Mouse (Mus musculus) heart, embryonic 14.5 days (tissue): Measurements from ENCODE around the gene Arl4d. TPM values are rescaled to one million over a fixed set of nuclear protein-coding genes. Genes with fewer than 3 reads are reported as not detected.
"Not testable (repeated sequence)": the region's sequence is repeated elsewhere in the genome, so short reads cannot be mapped to it uniquely, and the experiment has no call there.

ENCODE experiments used
- ATAC-seq: fragments of 200-750 bp; cut with Nextera tagmentation; 2 replicates; pipeline ENCODE4 v1.8.0; 2017; ENCODE audit warnings: low read depth, moderate TSS enrichment; ENCODE audit not compliant: insufficient number of reproducible peaks, insufficient read depth, low FRiP score
- H3K27ac ChIP-seq, 2 experiments: fragments of 200-500 bp in 1 of 2; fragments of 300-500 bp in 1 of 2; sonication (generic) in 1 of 2; replicated peaks in 1 of 2; 2 replicates each; pipeline ENCODE4 v1.5.1; 2012 to 2014; ENCODE audit warnings: low read depth in 2 of 2, low read length in 2 of 2, control low read depth in 1 of 2, mild to moderate bottlenecking in 1 of 2, mixed read lengths in 1 of 2; ENCODE audit not compliant: control insufficient read depth in 1 of 2, insufficient read depth in 1 of 2
- H3K27me3 ChIP-seq: fragments of 300-500 bp; sonication (generic); 2 replicates; pipeline ENCODE4 v1.6.1; 2014; ENCODE audit warnings: mild to moderate bottlenecking, low read length, control low read depth; ENCODE audit not compliant: control insufficient read depth, insufficient read depth
- H3K36me3 ChIP-seq: fragments of 300-500 bp; sonication (generic); 2 replicates; pipeline ENCODE4 v1.6.1; 2014; ENCODE audit warnings: mild to moderate bottlenecking, control low read depth, low read length, mixed read lengths; ENCODE audit not compliant: control insufficient read depth, insufficient read depth
- H3K4me1 ChIP-seq, 2 experiments: fragments of 200-500 bp in 1 of 2; fragments of 300-500 bp in 1 of 2; sonication (generic) in 1 of 2; 2 replicates each; pipeline ENCODE4 v1.6.1; 2012 to 2014; ENCODE audit warnings: low read length in 2 of 2, control low read depth in 1 of 2, mixed read lengths in 1 of 2; ENCODE audit not compliant: control insufficient read depth in 2 of 2, insufficient read depth in 2 of 2
- H3K4me2 ChIP-seq: fragments of 300-500 bp; sonication (generic); 2 replicates; pipeline ENCODE4 v1.6.1; 2014; ENCODE audit warnings: mild to moderate bottlenecking, low read length
- H3K4me3 ChIP-seq, 2 experiments: fragments of 200-500 bp in 1 of 2; fragments of 300-500 bp in 1 of 2; sonication (generic) in 1 of 2; 2 replicates each; pipeline ENCODE4 v1.5.1; 2012 to 2014; ENCODE audit warnings: low read length in 2 of 2, mild to moderate bottlenecking in 2 of 2, control low read depth in 1 of 2, low read depth in 1 of 2, moderate library complexity in 1 of 2; ENCODE audit not compliant: control insufficient read depth in 1 of 2, insufficient read depth in 1 of 2
- H3K9ac ChIP-seq: fragments of 300-500 bp; sonication (generic); 2 replicates; pipeline ENCODE4 v1.6.1; 2014; ENCODE audit warnings: mild to moderate bottlenecking, low read length
- H3K9me3 ChIP-seq: fragments of 300-500 bp; sonication (generic); 2 replicates; pipeline ENCODE4 v1.6.1; 2016; ENCODE audit warnings: low read length, control low read depth; ENCODE audit not compliant: control insufficient read depth
- WGBS: fragments of 180-500 bp; shearing (Covaris S2); extraction: QIAGEN DNeasy Blood & Tissue Kit; methylation state at CpG from one replicate; pipeline ENCODE4 v1.1.7; 2014; 5-methylcytosine and 5-hydroxymethylcytosine counted together
- polyA plus RNA-seq: library from polyadenylated mRNA; unstranded; fragments of >200 nt; fragmentation: Nextera tagmentation; extraction: Ambion mirVana; gene quantifications from 2 replicates; pipeline ENCODE4 v1.2.1, GENCODE M21; 2014

Gene Arl4d
- polyA plus RNA-seq, 1 experiment from 2014 or later = 6.7 TPM

- peak within 1 kb of the TSS; percentile 75 for H3K4me2 ChIP-seq
- H3K9ac ChIP-seq = peak within 1 kb of the TSS; percentile 86
- peak within 1 kb of the TSS; percentile 99 to 100 for H3K27ac ChIP-seq
- no peaks in the 10 kb centered on the region for H3K27me3 ChIP-seq
- peak within 1 kb of the TSS; percentile 59 to 79 for H3K4me3 ChIP-seq
- H3K36me3 ChIP-seq = peaks cover 14% of the 10 kb centered on the region
- peaks cover 0 to 5% of the 10 kb centered on the region in 2 experiments; a peak in 1 of 4 replicates for H3K4me1 ChIP-seq
- no peaks in the 10 kb centered on the region for H3K9me3 ChIP-seq
- under 1% methylated on average over 31 of the region's 34 CpGs for WGBS
- ATAC-seq = peak; percentile 87
These were observed 38.1 kb upstream of the Arl4d start, which contains the start of gene Rdm1 for GRCm38 (mm10) chr11:101626995-101627856. Gene Rdm1 (plus strand): TSS chr11:101627195.

- Histone ChIP-seq H3K27me3 (no peaks in the 10 kb centered on the region), H3K4me2 (peak overlapping the region; percentile 75), H3K4me1 (peaks cover 0 to 5% of the 10 kb centered on the region in 2 experiments; a peak in 1 of 4 replicates), H3K36me3 (peaks cover 14% of the 10 kb centered on the region), H3K9me3 (no peaks in the 10 kb centered on the region), H3K4me3 (peak overlapping the region; percentile 59 to 79), H3K27ac (peak overlapping the region; percentile 90 to 99), H3K9ac (peak overlapping the region; percentile 86)
- under 1% methylated on average over 33 of the region's 33 CpGs for WGBS
- peak; percentile 46 for ATAC-seq
These were observed 37.3 kb upstream of the Arl4d start for GRCm38 (mm10) chr11:101627857-101628559.

GRCm38 (mm10) chr11:101628733-101629417 lies 36.5 kb upstream of the Arl4d start:
- not testable (repeated sequence) for H3K27me3 ChIP-seq, H3K9me3 ChIP-seq, H3K4me1 ChIP-seq, ATAC-seq
- H3K4me2 ChIP-seq = peak overlapping the region; percentile 75
- H3K36me3 ChIP-seq = peaks cover 20% of the 10 kb centered on the region
- H3K4me3 ChIP-seq = peak overlapping the region in 1 of 2 experiments; percentile 59; a peak in 1 of 4 replicates
- peak overlapping the region in 1 of 2 experiments; percentile 99; a peak in 1 of 4 replicates for H3K27ac ChIP-seq
- H3K9ac ChIP-seq = peak overlapping the region; percentile 86
- WGBS = 86% methylated on average over 4 of the region's 5 CpGs

GRCm38 (mm10) chr11:101635660-101636059 lies 29.7 kb upstream of the Arl4d start:
- Histone ChIP-seq H3K27me3 (no peaks in the 10 kb centered on the region), H3K4me2 (no peak overlapping the region), H3K9ac (no peak overlapping the region), H3K27ac (no peak overlapping the region), H3K36me3 (peaks cover 37% of the 10 kb centered on the region), H3K4me1 (peaks cover 0 to under 1% of the 10 kb centered on the region in 2 experiments; a peak in 1 of 4 replicates), H3K4me3 (no peak overlapping the region), H3K9me3 (no peaks in the 10 kb centered on the region)
- ATAC-seq = no peak
- 74% methylated on average over 10 of the region's 10 CpGs for WGBS

GRCm38 (mm10) chr11:101639761-101640160 lies 25.6 kb upstream of the Arl4d start:
- Histone ChIP-seq H3K36me3 (peaks cover 18% of the 10 kb centered on the region), H3K4me1 (peaks cover 0 to 3% of the 10 kb centered on the region in 2 experiments; a peak in 3 of 4 replicates), H3K9ac (no peak overlapping the region), H3K4me2 (no peak overlapping the region), H3K27me3 (no peaks in the 10 kb centered on the region), H3K4me3 (no peak overlapping the region), H3K9me3 (no peaks in the 10 kb centered on the region), H3K27ac (no peak overlapping the region)
- ATAC-seq = no peak
- 90% methylated on average over 4 of the region's 4 CpGs for WGBS

GRCm38 (mm10) chr11:101640857-101641709 lies 24.3 kb upstream of the Arl4d start:
- H3K4me2 ChIP-seq = peak overlapping the region; percentile 61
- H3K9me3 ChIP-seq, H3K27me3 ChIP-seq, H3K4me1 ChIP-seq, H3K36me3 ChIP-seq: not testable (repeated sequence)
- ATAC-seq = peak; percentile 57
- 5% methylated on average over 50 of the region's 53 CpGs for WGBS
- peak overlapping the region; percentile 70 to 79 for H3K27ac ChIP-seq
- peak overlapping the region; percentile 71 for H3K9ac ChIP-seq
- peak overlapping the region; percentile 34 to 50 for H3K4me3 ChIP-seq
